ENCODE assay signal across 14 mouse cellular contexts in the genomic region with DNA sequence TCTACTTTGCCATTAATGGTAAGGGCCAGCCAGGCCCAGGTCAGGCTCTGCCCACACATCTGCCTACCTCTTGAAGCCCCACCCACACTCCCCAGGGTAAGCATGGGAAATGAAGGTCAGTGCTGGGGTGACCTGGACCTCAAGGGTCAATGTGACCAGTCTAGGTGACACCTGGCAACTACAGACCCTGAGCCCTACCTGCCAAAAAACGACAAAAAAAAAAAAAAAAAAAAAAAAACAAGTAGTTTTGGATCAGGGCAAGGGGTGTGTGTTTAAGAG. TPM values are rescaled to one million over a fixed set of nuclear protein-coding genes. Genes with fewer than 3 reads are reported as not detected.
DNase-seq lines count a peak whose midpoint lies in the region; ATAC-seq and TF ChIP-seq lines count a peak whose summit lies in the region.
"Had no signal": no experiment of that assay in that cellular context is flagged by ENCODE, and none has a peak within 500 bp of the region (broad histone marks: within the 10 kb centered on the region; RNA-seq: fewer than 3 reads in every experiment).

No protein-coding gene starts in this region.

- H3K4me3 ChIP-seq in heart, embryonic 11.5 days (ENCODE audit: low read depth, low read length): no peak overlapping the region
- no peak overlapping the region for H3K4me3 ChIP-seq in midbrain, embryonic 10.5 days
- no peak overlapping the region for H3K4me3 ChIP-seq in midbrain, postnatal 0 days (ENCODE audit: low read depth, low read length)
- no peak overlapping the region for H3K4me3 ChIP-seq in limb, embryonic 10.5 days
- no peak overlapping the region for H3K4me3 ChIP-seq in stomach, embryonic 16.5 days (replicated peaks; ENCODE audit: low read length)
- H3K4me3 ChIP-seq: layer of hippocampus, adult 2 months had no signal

- WGBS in heart, embryonic 11.5 days (ENCODE audit: insufficient replicate concordance): 14% methylated on average over 1 of the region's 1 CpGs
- WGBS in midbrain, embryonic 10.5 days: 35% methylated on average over 1 of the region's 1 CpGs
- WGBS in midbrain, postnatal 0 days: 64% methylated on average over 1 of the region's 1 CpGs
- 35% methylated on average over 1 of the region's 1 CpGs for WGBS in limb, embryonic 10.5 days
- 29% methylated on average over 1 of the region's 1 CpGs for WGBS in stomach, embryonic 16.5 days

- DNase-seq in heart, adult 9 months (ENCODE audit: low spot score in 2 of 2): no peak
- DNase-seq in midbrain, embryonic 10.5 days (ENCODE audit: low spot score): no peak
- no peak for DNase-seq in midbrain, postnatal 0 days (ENCODE audit: low spot score)
- no peak for DNase-seq in limb, embryonic 10.5 days (ENCODE audit: low spot score)
- DNase-seq in c-Kit-positive CD71-positive TER-119-positive erythroid progenitor cells, embryonic 14.5 days (ENCODE audit: low spot score): no peak
- DNase-seq: cerebellum, adult 2 months; gastrocnemius, postnatal 10 days; lung, adult 2 months; right cerebral cortex, postnatal 4 days; thymus, adult 2 months had no signal

- no peak for TF ChIP-seq CTCF in midbrain, postnatal 0 days (IDR thresholded peaks at IDR 0.05)

- no peaks in the 10 kb centered on the region for H3K9me3 ChIP-seq in heart, embryonic 11.5 days (replicated peaks; ENCODE audit: control insufficient read depth, low read length)
- H3K9me3 ChIP-seq in midbrain, embryonic 10.5 days (replicated peaks): no peaks in the 10 kb centered on the region
- no peaks in the 10 kb centered on the region for H3K9me3 ChIP-seq in midbrain, postnatal 0 days (ENCODE audit: low read length)
- H3K9me3 ChIP-seq in limb, embryonic 10.5 days (replicated peaks): no peaks in the 10 kb centered on the region
- H3K9me3 ChIP-seq in stomach, embryonic 16.5 days (replicated peaks; ENCODE audit: control insufficient read depth, low read length): no peaks in the 10 kb centered on the region

- H3K9ac ChIP-seq in heart, embryonic 11.5 days (ENCODE audit: low read depth, low read length): no peak overlapping the region
- no peak overlapping the region for H3K9ac ChIP-seq in midbrain, postnatal 0 days (replicated peaks; ENCODE audit: low read length, poor library complexity, severe bottlenecking)
- H3K9ac ChIP-seq in stomach, embryonic 16.5 days (ENCODE audit: low read length): no peak overlapping the region

- H3K27ac ChIP-seq in heart, embryonic 11.5 days (ENCODE audit: low read depth, low read length): peak overlapping the region; percentile 73
- peak overlapping the region; percentile 75 for H3K27ac ChIP-seq in midbrain, embryonic 10.5 days (replicated peaks)
- H3K27ac ChIP-seq in midbrain, postnatal 0 days (ENCODE audit: low read depth, low read length): no peak overlapping the region
- peak overlapping the region; percentile 79; the same call in 1 of the 2 replicates for H3K27ac ChIP-seq in limb, embryonic 10.5 days
- H3K27ac ChIP-seq in stomach, embryonic 16.5 days (ENCODE audit: low read length): peak overlapping the region; percentile 73; the same call in 1 of the 2 replicates

- peaks cover 41% of the 10 kb centered on the region for H3K4me1 ChIP-seq in heart, embryonic 11.5 days (ENCODE audit: control insufficient read depth, insufficient read depth, low read length)
- peaks cover 45% of the 10 kb centered on the region for H3K4me1 ChIP-seq in midbrain, embryonic 10.5 days
- H3K4me1 ChIP-seq in midbrain, postnatal 0 days (ENCODE audit: insufficient read depth, low read length): no peaks in the 10 kb centered on the region
- H3K4me1 ChIP-seq in limb, embryonic 10.5 days: peaks cover 54% of the 10 kb centered on the region
- peaks cover 27% of the 10 kb centered on the region for H3K4me1 ChIP-seq in stomach, embryonic 16.5 days (ENCODE audit: control insufficient read depth, insufficient read depth, low read length)

- H3K4me2 ChIP-seq in heart, embryonic 11.5 days: no peak overlapping the region
- no peak overlapping the region for H3K4me2 ChIP-seq in midbrain, postnatal 0 days (ENCODE audit: low read depth, low read length, poor library complexity, severe bottlenecking)
- no peak overlapping the region for H3K4me2 ChIP-seq in stomach, embryonic 16.5 days (ENCODE audit: low read depth, low read length)

- no peak for ATAC-seq in heart, embryonic 11.5 days (replicated peaks; ENCODE audit: insufficient number of reproducible peaks, low FRiP score, low TSS enrichment)
- no peak; the same call in 1 of the 2 replicates for ATAC-seq in midbrain, postnatal 0 days (ENCODE audit: low FRiP score)
- ATAC-seq in stomach, embryonic 16.5 days (ENCODE audit: insufficient read depth, low FRiP score): no peak
- no peak for ATAC-seq in frontal cortex, adult (ENCODE audit: low TSS enrichment)

- H3K27me3 ChIP-seq in heart, embryonic 11.5 days (ENCODE audit: control insufficient read depth, insufficient read depth, low read length): no peaks in the 10 kb centered on the region
- H3K27me3 ChIP-seq in midbrain, embryonic 10.5 days (ENCODE audit: low read depth, poor library complexity, severe bottlenecking): no peaks in the 10 kb centered on the region; the same call in 1 of the 2 replicates
- H3K27me3 ChIP-seq in midbrain, postnatal 0 days (ENCODE audit: insufficient read depth, low read length): no peaks in the 10 kb centered on the region
- H3K27me3 ChIP-seq in limb, embryonic 10.5 days (ENCODE audit: low read depth, poor library complexity, severe bottlenecking): no peaks in the 10 kb centered on the region
- H3K27me3 ChIP-seq in stomach, embryonic 16.5 days (ENCODE audit: control insufficient read depth, insufficient read depth, low read length): no peaks in the 10 kb centered on the region

- H3K36me3 ChIP-seq in heart, embryonic 11.5 days (ENCODE audit: control insufficient read depth, insufficient read depth, low read length): peaks cover 8% of the 10 kb centered on the region; the same call in 1 of the 2 replicates
- peaks cover 48% of the 10 kb centered on the region for H3K36me3 ChIP-seq in midbrain, embryonic 10.5 days
- peaks cover 22% of the 10 kb centered on the region for H3K36me3 ChIP-seq in midbrain, postnatal 0 days (ENCODE audit: insufficient read depth, low read length)
- peaks cover 38% of the 10 kb centered on the region for H3K36me3 ChIP-seq in limb, embryonic 10.5 days
- 0 out of 2 replicates have a peak, but pooled peaks cover 8% of the 10 kb centered on the region for H3K36me3 ChIP-seq in stomach, embryonic 16.5 days (ENCODE audit: control insufficient read depth, insufficient read depth, low read length)

RNA-seq across cellular contexts. Expression of a gene that starts 12.1 kb away (rescaled TPM):
- polyA plus RNA-seq in heart, embryonic 11.5 days (2014; fragmentation: Nextera tagmentation; extraction: Ambion mirVana): 38.9 and 41.6 TPM in 2 replicates
- polyA plus RNA-seq in midbrain, embryonic 10.5 days (2016; fragmentation: Nextera tagmentation; extraction: Ambion mirVana): 51.8 and 89.7 TPM in 2 replicates
- 40.2 and 60.6 TPM in 2 replicates for total RNA-seq in midbrain, postnatal 0 days (2014; rRNA removed)
- 37.6 and 50.6 TPM in 2 replicates for polyA plus RNA-seq in midbrain, postnatal 0 days (2015; fragmentation: Nextera tagmentation; extraction: Ambion mirVana)
- polyA plus RNA-seq in limb, embryonic 10.5 days (2016; fragmentation: Nextera tagmentation; extraction: Ambion mirVana): 44.7 and 45.0 TPM in 2 replicates
- polyA plus RNA-seq in stomach, embryonic 16.5 days (2015; fragmentation: Nextera tagmentation; extraction: Ambion mirVana): 47.4 and 57.5 TPM in 2 replicates

RNA-seq across cellular contexts. Expression of a gene that starts 15.8 kb away (rescaled TPM):
- 0.26 and 0.37 TPM in 2 replicates for polyA plus RNA-seq in heart, embryonic 11.5 days (2014; fragmentation: Nextera tagmentation; extraction: Ambion mirVana)
- not detected in 2 replicates for polyA plus RNA-seq in midbrain, embryonic 10.5 days (2016; fragmentation: Nextera tagmentation; extraction: Ambion mirVana)
- total RNA-seq in midbrain, postnatal 0 days (2014; rRNA removed): 0.22 and 1.8 TPM in 2 replicates
- 0.26 and 0.32 TPM in 2 replicates for polyA plus RNA-seq in midbrain, postnatal 0 days (2015; fragmentation: Nextera tagmentation; extraction: Ambion mirVana)
- polyA plus RNA-seq in limb, embryonic 10.5 days (2016; fragmentation: Nextera tagmentation; extraction: Ambion mirVana): not detected in 2 replicates
- polyA plus RNA-seq in stomach, embryonic 16.5 days (2015; fragmentation: Nextera tagmentation; extraction: Ambion mirVana): 0.57 and 0.60 TPM in 2 replicates
- total RNA-seq: gastrocnemius, postnatal 10 days had no signal

RNA-seq across cellular contexts. Expression of a gene that starts 24.9 kb away (rescaled TPM):
- 296 and 308 TPM in 2 replicates for polyA plus RNA-seq in heart, embryonic 11.5 days (2014; fragmentation: Nextera tagmentation; extraction: Ambion mirVana)
- polyA plus RNA-seq in midbrain, embryonic 10.5 days (2016; fragmentation: Nextera tagmentation; extraction: Ambion mirVana): 315 and 355 TPM in 2 replicates
- total RNA-seq in midbrain, postnatal 0 days (2014; rRNA removed): 140 and 312 TPM in 2 replicates
- polyA plus RNA-seq in midbrain, postnatal 0 days (2015; fragmentation: Nextera tagmentation; extraction: Ambion mirVana): 157 and 169 TPM in 2 replicates
- 405 and 438 TPM in 2 replicates for polyA plus RNA-seq in limb, embryonic 10.5 days (2016; fragmentation: Nextera tagmentation; extraction: Ambion mirVana)
- 154 and 173 TPM in 2 replicates for polyA plus RNA-seq in stomach, embryonic 16.5 days (2015; fragmentation: Nextera tagmentation; extraction: Ambion mirVana)

RNA-seq across cellular contexts. Expression of a gene that starts 32.1 kb away (rescaled TPM):
- polyA plus RNA-seq in heart, embryonic 11.5 days (2014; fragmentation: Nextera tagmentation; extraction: Ambion mirVana): 0.19 and 0.59 TPM in 2 replicates
- polyA plus RNA-seq in midbrain, embryonic 10.5 days (2016; fragmentation: Nextera tagmentation; extraction: Ambion mirVana): 1.1 and 1.2 TPM in 2 replicates
- 1.8 and 2.2 TPM in 2 replicates for total RNA-seq in midbrain, postnatal 0 days (2014; rRNA removed)
- polyA plus RNA-seq in midbrain, postnatal 0 days (2015; fragmentation: Nextera tagmentation; extraction: Ambion mirVana): 0.74 and 1.4 TPM in 2 replicates
- polyA plus RNA-seq in limb, embryonic 10.5 days (2016; fragmentation: Nextera tagmentation; extraction: Ambion mirVana): 0.38 and 0.64 TPM in 2 replicates
- 2.9 and 3.0 TPM in 2 replicates for polyA plus RNA-seq in stomach, embryonic 16.5 days (2015; fragmentation: Nextera tagmentation; extraction: Ambion mirVana)

RNA-seq across cellular contexts. Expression of a gene that starts 39.4 kb away (rescaled TPM):
- polyA plus RNA-seq in heart, embryonic 11.5 days (2014; fragmentation: Nextera tagmentation; extraction: Ambion mirVana): 72.5 and 78.9 TPM in 2 replicates
- polyA plus RNA-seq in midbrain, embryonic 10.5 days (2016; fragmentation: Nextera tagmentation; extraction: Ambion mirVana): 73.3 and 78.8 TPM in 2 replicates
- 279 and 392 TPM in 2 replicates for total RNA-seq in midbrain, postnatal 0 days (2014; rRNA removed)
- polyA plus RNA-seq in midbrain, postnatal 0 days (2015; fragmentation: Nextera tagmentation; extraction: Ambion mirVana): 230 and 247 TPM in 2 replicates
- 164 and 182 TPM in 2 replicates for polyA plus RNA-seq in limb, embryonic 10.5 days (2016; fragmentation: Nextera tagmentation; extraction: Ambion mirVana)
- 65.2 and 68.3 TPM in 2 replicates for polyA plus RNA-seq in stomach, embryonic 16.5 days (2015; fragmentation: Nextera tagmentation; extraction: Ambion mirVana)
